Mouse (Mus musculus) spleen, adult 2 months (tissue): Measurements from ENCODE around the gene Hcn3.

Source experiments
- CTCF ChIP-seq: fragments of 200-500 bp; IDR thresholded peaks from 2 replicates; pipeline ENCODE4 v1.5.1; 2011; ENCODE audit warnings: mild to moderate bottlenecking, inconsistent platforms; ENCODE audit not compliant: insufficient read depth, insufficient read length, insufficient replicate concordance; ENCODE audit errors: extremely low read depth
- POLR2A ChIP-seq: fragments of 200-500 bp; IDR thresholded peaks from 2 replicates; pipeline ENCODE4 v1.6.1; 2011; ENCODE audit warnings: low read depth, low read length, inconsistent platforms

DNA sequence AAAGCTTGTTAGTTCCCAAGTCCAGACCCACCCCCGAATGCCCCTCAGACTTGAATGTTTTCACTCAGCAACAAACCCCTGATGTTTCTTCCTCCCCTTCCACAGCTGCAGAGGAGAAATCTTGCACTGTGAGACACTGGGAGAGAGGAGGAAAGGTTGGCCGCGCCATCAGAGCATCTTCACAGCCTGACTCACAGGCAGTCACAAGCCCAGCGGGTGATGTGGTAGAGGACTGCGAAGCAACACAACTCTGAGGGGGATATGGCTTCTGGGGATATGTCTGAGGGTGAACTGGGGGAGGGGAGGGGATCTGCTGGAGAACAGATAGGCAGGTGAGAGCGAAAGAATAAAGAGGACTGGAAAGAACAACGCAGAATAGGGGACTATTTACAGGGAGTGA, 1.3 kb downstream of the Hcn3 start:
- no peak for TF ChIP-seq CTCF
- no peak for TF ChIP-seq POLR2A
